13 mouse cellular contexts compared by ENCODE assay signal in the genomic region with DNA sequence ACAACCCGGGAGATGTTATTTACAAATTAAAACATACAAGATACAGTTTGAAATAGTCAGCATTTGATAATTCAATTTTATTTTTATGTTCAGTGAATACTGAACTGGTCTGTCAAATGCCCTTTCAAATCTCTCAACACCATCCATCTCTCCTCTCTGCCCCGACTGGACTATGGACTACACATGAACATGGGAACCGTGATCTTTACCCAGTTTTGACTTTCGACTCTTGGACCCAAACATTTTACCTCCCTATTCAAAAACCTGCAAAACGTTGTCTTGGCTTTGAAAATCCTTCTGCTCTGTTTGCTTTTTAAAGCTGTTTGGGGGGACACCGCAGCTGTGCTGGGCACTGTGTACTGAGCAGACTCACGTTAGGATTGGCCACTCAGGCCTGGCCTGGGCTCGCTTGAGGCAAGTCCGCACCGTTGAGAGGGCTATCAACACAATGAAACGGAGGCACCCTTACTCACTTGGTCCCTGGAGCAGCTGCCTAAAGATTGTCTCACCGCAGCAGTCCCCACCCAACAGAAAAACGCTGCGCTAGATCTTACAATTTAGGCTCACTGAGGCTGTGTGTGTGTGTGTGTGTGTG. TPM values are rescaled to one million over a fixed set of nuclear protein-coding genes. Genes with fewer than 3 reads are reported as not detected.
DNase-seq lines count a peak whose midpoint lies in the region; ATAC-seq and TF ChIP-seq lines count a peak whose summit lies in the region.
"Had no signal": no experiment of that assay in that cellular context is flagged by ENCODE, and none has a peak within 500 bp of the region (broad histone marks: within the 10 kb centered on the region; RNA-seq: fewer than 3 reads in every experiment).

No protein-coding gene starts in this region.

- H3K79me2 ChIP-seq in liver, adult 2 months (ENCODE audit: control insufficient read depth, insufficient read depth, low read length), result no peaks in the 10 kb centered on the region

- DNase-seq in liver, adult 2 months (ENCODE audit: extremely low read depth, low read depth, low spot score), result peak; percentile 90
- DNase-seq in liver, embryonic 11.5 days (ENCODE audit: low spot score), result no peak
- no peak for DNase-seq in ES-E14 (ENCODE audit: low read depth, low spot score)
- no peak for DNase-seq in liver, embryonic 13.5 days
- no peak for DNase-seq in thymus, postnatal 25 days
- DNase-seq: cerebellum, adult 9-11 months had no signal

- TF ChIP-seq CTCF in intestine, postnatal 0 days (IDR thresholded peaks at IDR 0.05; ENCODE audit: low read depth), result no peak
- TF ChIP-seq CTCF in liver, adult 2 months (IDR thresholded peaks at IDR 0.05; ENCODE audit: low read depth, low read length), result no peak

- WGBS in intestine, embryonic 16.5 days, result 80% methylated on average over 14 of the region's 14 CpGs
- 74% methylated on average over 14 of the region's 14 CpGs for WGBS in intestine, postnatal 0 days
- WGBS in liver, adult 2 months, result 36% methylated on average over 14 of the region's 14 CpGs
- 73% methylated on average over 14 of the region's 14 CpGs for WGBS in liver, embryonic 11.5 days
- 70% methylated on average over 14 of the region's 14 CpGs for WGBS in liver, embryonic 13.5 days (ENCODE audit: insufficient replicate concordance)

- no peak overlapping the region for H3K27ac ChIP-seq in intestine, embryonic 16.5 days (ENCODE audit: low read length)
- no peak overlapping the region for H3K27ac ChIP-seq in intestine, postnatal 0 days (ENCODE audit: low read depth, low read length)
- peak overlapping the region; percentile 53 for H3K27ac ChIP-seq in liver, adult 2 months (replicated peaks; ENCODE audit: insufficient read depth, low read depth, low read length)
- H3K27ac ChIP-seq in liver, embryonic 11.5 days (ENCODE audit: low read depth, low read length), result no peak overlapping the region
- no peak overlapping the region for H3K27ac ChIP-seq in ES-E14 (ENCODE audit: insufficient read depth, low read depth, low read length, poor library complexity, severe bottlenecking)
- H3K27ac ChIP-seq in liver, embryonic 13.5 days, result no peak overlapping the region
- H3K27ac ChIP-seq: embryonic facial prominence, embryonic 13.5 days; gastrocnemius, adult 2 months; hindbrain, embryonic 14.5 days; liver, embryonic 14.5 days; neural tube, embryonic 12.5 days had no signal

- in situ Hi-C loops in ES-E14 (cut with MboI; ENCODE audit: low sequenced_read_pairs in 2 of 2, unreplicated experiment in 2 of 2), result loop anchor here in 1 of 2 experiments (25.0 kb wide), 1 partner anchor 567 kb away; no protein-coding TSS in a partner anchor

- H3K36me3 ChIP-seq in intestine, embryonic 16.5 days (ENCODE audit: control insufficient read depth, insufficient read depth, low read length), result no peaks in the 10 kb centered on the region
- H3K36me3 ChIP-seq in intestine, postnatal 0 days (ENCODE audit: control insufficient read depth, insufficient read depth), result no peaks in the 10 kb centered on the region
- no peaks in the 10 kb centered on the region for H3K36me3 ChIP-seq in liver, adult 2 months (ENCODE audit: control insufficient read depth, insufficient read depth, low read length)
- no peaks in the 10 kb centered on the region for H3K36me3 ChIP-seq in liver, embryonic 11.5 days (ENCODE audit: control insufficient read depth, insufficient read depth, low read length)
- no peaks in the 10 kb centered on the region for H3K36me3 ChIP-seq in ES-E14 (ENCODE audit: control insufficient read depth, insufficient read depth, low read length, poor library complexity, severe bottlenecking)
- no peaks in the 10 kb centered on the region for H3K36me3 ChIP-seq in liver, embryonic 13.5 days
- H3K36me3 ChIP-seq: embryonic facial prominence, embryonic 13.5 days; neural tube, embryonic 12.5 days had no signal

- 0 out of 2 replicates have a peak, but pooled peaks have one; percentile 52 for ATAC-seq in intestine, embryonic 16.5 days
- ATAC-seq in intestine, postnatal 0 days, result no peak
- ATAC-seq in liver, embryonic 11.5 days (replicated peaks; ENCODE audit: low FRiP score), result no peak
- ATAC-seq in liver, embryonic 13.5 days (ENCODE audit: low read depth), result peak; percentile 45; the same call in 1 of the 2 replicates

- H3K4me1 ChIP-seq in intestine, embryonic 16.5 days (ENCODE audit: control insufficient read depth, insufficient read depth, low read length), result 0 out of 2 replicates have a peak, but pooled peaks cover 2% of the 10 kb centered on the region
- no peaks in the 10 kb centered on the region for H3K4me1 ChIP-seq in intestine, postnatal 0 days (replicated peaks; ENCODE audit: control insufficient read depth, insufficient read depth, low read length)
- peaks cover 5% of the 10 kb centered on the region for H3K4me1 ChIP-seq in liver, adult 2 months (ENCODE audit: control insufficient read depth, insufficient read depth, low read length)
- no peaks in the 10 kb centered on the region for H3K4me1 ChIP-seq in liver, embryonic 11.5 days (replicated peaks; ENCODE audit: control insufficient read depth, insufficient read depth, low read length)
- peaks cover 2 to 7% of the 10 kb centered on the region in 2 experiments; a peak in 3 of 4 replicates for H3K4me1 ChIP-seq in ES-E14 (ENCODE audit: control insufficient read depth in 2 of 2, insufficient read depth in 2 of 2, low read length in 2 of 2, poor library complexity in 1 of 2)
- H3K4me1 ChIP-seq in liver, embryonic 13.5 days (replicated peaks), result no peaks in the 10 kb centered on the region
- H3K4me1 ChIP-seq: embryonic facial prominence, embryonic 13.5 days had no signal

- TF ChIP-seq POLR2A in liver, adult 2 months (IDR thresholded peaks at IDR 0.05; ENCODE audit: extremely low read depth, insufficient read depth, low read length), result no peak

- no peaks in the 10 kb centered on the region for H3K27me3 ChIP-seq in intestine, embryonic 16.5 days (replicated peaks; ENCODE audit: control insufficient read depth, insufficient read depth, low read length)
- H3K27me3 ChIP-seq in intestine, postnatal 0 days (replicated peaks; ENCODE audit: control insufficient read depth, insufficient read depth, low read length), result no peaks in the 10 kb centered on the region
- H3K27me3 ChIP-seq in liver, adult 2 months (ENCODE audit: control insufficient read depth, insufficient read depth, low read length), result no peaks in the 10 kb centered on the region
- no peaks in the 10 kb centered on the region for H3K27me3 ChIP-seq in liver, embryonic 11.5 days (replicated peaks; ENCODE audit: control insufficient read depth, insufficient read depth, low read length)
- no peaks in the 10 kb centered on the region for H3K27me3 ChIP-seq in liver, embryonic 13.5 days
- H3K27me3 ChIP-seq: embryonic facial prominence, embryonic 13.5 days; neural tube, embryonic 12.5 days had no signal

- H3K9ac ChIP-seq in intestine, embryonic 16.5 days (ENCODE audit: low read depth, low read length), result no peak overlapping the region
- no peak overlapping the region for H3K9ac ChIP-seq in intestine, postnatal 0 days (ENCODE audit: low read depth, low read length)
- H3K9ac ChIP-seq in liver, adult 2 months (ENCODE audit: low read depth, low read length), result 0 out of 2 replicates have a peak overlapping the region, but pooled peaks have one; percentile 14
- H3K9ac ChIP-seq in liver, embryonic 11.5 days (ENCODE audit: low read depth, low read length), result no peak overlapping the region
- peak overlapping the region; percentile 10; the same call in 1 of the 2 replicates for H3K9ac ChIP-seq in ES-E14 (ENCODE audit: insufficient read depth, low read depth, low read length, poor library complexity, severe bottlenecking)
- no peak overlapping the region for H3K9ac ChIP-seq in liver, embryonic 13.5 days
- H3K9ac ChIP-seq: hindbrain, embryonic 14.5 days; liver, embryonic 14.5 days; neural tube, embryonic 12.5 days had no signal

- H3K4me2 ChIP-seq in intestine, embryonic 16.5 days (ENCODE audit: low read depth, low read length), result no peak overlapping the region
- no peak overlapping the region for H3K4me2 ChIP-seq in intestine, postnatal 0 days (replicated peaks; ENCODE audit: low read depth)
- no peak overlapping the region for H3K4me2 ChIP-seq in liver, embryonic 11.5 days
- H3K4me2 ChIP-seq in liver, embryonic 13.5 days, result no peak overlapping the region

- H3K9me3 ChIP-seq in intestine, embryonic 16.5 days (ENCODE audit: control insufficient read depth, low read length), result no peaks in the 10 kb centered on the region
- no peaks in the 10 kb centered on the region for H3K9me3 ChIP-seq in intestine, postnatal 0 days (ENCODE audit: control insufficient read depth)
- H3K9me3 ChIP-seq in liver, embryonic 11.5 days (ENCODE audit: control insufficient read depth, low read length), result 0 out of 2 replicates have a peak, but pooled peaks cover 3% of the 10 kb centered on the region
- no peaks in the 10 kb centered on the region for H3K9me3 ChIP-seq in ES-E14 (ENCODE audit: control insufficient read depth, insufficient read depth, low read depth, low read length)
- no peaks in the 10 kb centered on the region for H3K9me3 ChIP-seq in liver, embryonic 13.5 days (replicated peaks)
- H3K9me3 ChIP-seq: embryonic facial prominence, embryonic 13.5 days; neural tube, embryonic 12.5 days had no signal

- H3K4me3 ChIP-seq in intestine, embryonic 16.5 days (ENCODE audit: low read length), result no peak overlapping the region
- H3K4me3 ChIP-seq in intestine, postnatal 0 days (ENCODE audit: low read depth, low read length), result no peak overlapping the region
- H3K4me3 ChIP-seq in liver, adult 2 months (ENCODE audit: insufficient read depth, low read depth, low read length), result peak overlapping the region; percentile 11; the same call in 1 of the 2 replicates
- H3K4me3 ChIP-seq in liver, embryonic 11.5 days (ENCODE audit: low read depth, low read length), result no peak overlapping the region
- no peak overlapping the region for H3K4me3 ChIP-seq in ES-E14 (ENCODE audit: insufficient read depth in 1 of 2, low read depth in 1 of 2, low read length in 2 of 2, poor library complexity in 1 of 2, severe bottlenecking in 1 of 2)
- no peak overlapping the region for H3K4me3 ChIP-seq in liver, embryonic 13.5 days (replicated peaks)
- H3K4me3 ChIP-seq: neural tube, embryonic 12.5 days had no signal

TF ChIP-seq in ES-E14, 5 proteins besides CTCF, POLR2A, EP300 and RAD21 (continues in another document):
- TF ChIP-seq CHD2 (IDR thresholded peaks at IDR 0.05; ENCODE audit: low read depth, low read length) (no peak), ZC3H11A (IDR thresholded peaks at IDR 0.05; ENCODE audit: borderline replicate concordance, low read depth, low read length) (no peak), MAFK (IDR thresholded peaks at IDR 0.05; ENCODE audit: insufficient read depth, low read depth, low read length) (no peak), ZNF384 (IDR thresholded peaks at IDR 0.05; ENCODE audit: low read depth, low read length) (no peak)

RNA-seq across cellular contexts. Expression of gene Tpt1, which starts 25.0 kb away (rescaled TPM):
- polyA plus RNA-seq in intestine, embryonic 16.5 days (2015; fragmentation: Nextera tagmentation; extraction: Ambion mirVana), result 829 and 857 TPM in 2 replicates
- polyA plus RNA-seq in intestine, postnatal 0 days (2015; fragmentation: Nextera tagmentation; extraction: Ambion mirVana), result 1,212 and 1,295 TPM in 2 replicates
- 1,382 and 1,429 TPM in 2 replicates for total RNA-seq in liver, adult 2 months (2014; rRNA removed)
- polyA plus RNA-seq in liver, adult 2 months (2012; rRNA removed), result 1,392 and 1,422 TPM in 2 replicates
- polyA plus RNA-seq in liver, embryonic 11.5 days (2014; fragmentation: Nextera tagmentation; extraction: Ambion mirVana), result 946 and 1,034 TPM in 2 replicates
- total RNA-seq in ES-E14 (2012; rRNA removed), result 592 and 613 TPM in 2 replicates
- 680 and 730 TPM in 2 replicates for polyA plus RNA-seq in liver, embryonic 13.5 days (2015; fragmentation: Nextera tagmentation; extraction: Ambion mirVana)

Comparison
In these comparisons a context has a peak if more than half of its experiments do, and no peak if none do; other contexts are left out.
1. ATAC-seq: peak in intestine, embryonic 16.5 days (single experiment) and liver, embryonic 13.5 days (single experiment); none in intestine, postnatal 0 days (single experiment) and liver, embryonic 11.5 days (single experiment).
2. H3K9ac ChIP-seq: peak in liver, adult 2 months (single experiment) and ES-E14 (single experiment); none in intestine, embryonic 16.5 days (single experiment), intestine, postnatal 0 days (single experiment), liver, embryonic 11.5 days (single experiment) and liver, embryonic 13.5 days (single experiment).